Mouse (Mus musculus) liver, adult 2 months (tissue): ENCODE measurements around the gene Uxs1. TPM values are rescaled to one million over a fixed set of nuclear protein-coding genes. Genes with fewer than 3 reads are reported as not detected.

ENCODE experiments used
- DNase-seq: peaks from one replicate; pipeline ENCODE4 v3.0.0-alpha.2; 2011; ENCODE audit warnings: low read depth, low spot score; ENCODE audit errors: extremely low read depth
- H3K27ac ChIP-seq: fragments of 200-500 bp; replicated peaks from 2 replicates; pipeline ENCODE4 v1.5.1; 2012; ENCODE audit warnings: low read depth, mild to moderate bottlenecking, control low read depth, inconsistent platforms, low read length; ENCODE audit not compliant: insufficient read depth
- H3K27me3 ChIP-seq: fragments of 200-500 bp; 2 replicates; pipeline ENCODE4 v1.6.1; 2012; ENCODE audit warnings: mild to moderate bottlenecking, moderate library complexity, low read length, inconsistent platforms; ENCODE audit not compliant: control insufficient read depth, insufficient read depth
- H3K36me3 ChIP-seq: fragments of 200-500 bp; 2 replicates; pipeline ENCODE4 v1.6.1; 2012; ENCODE audit warnings: low read length, inconsistent platforms; ENCODE audit not compliant: control insufficient read depth, insufficient read depth
- H3K4me1 ChIP-seq: fragments of 200-500 bp; 2 replicates; pipeline ENCODE4 v1.6.1; 2011; ENCODE audit warnings: low read length; ENCODE audit not compliant: control insufficient read depth, insufficient read depth
- H3K4me3 ChIP-seq: fragments of 200-500 bp; 2 replicates; pipeline ENCODE4 v1.5.1; 2011; ENCODE audit warnings: low read depth, mild to moderate bottlenecking, control low read depth, low read length, moderate library complexity; ENCODE audit not compliant: insufficient read depth
- H3K79me2 ChIP-seq: fragments of 200-500 bp; 2 replicates; pipeline ENCODE4 v1.6.1; 2012; ENCODE audit warnings: inconsistent platforms, mild to moderate bottlenecking, low read length, moderate library complexity; ENCODE audit not compliant: control insufficient read depth, insufficient read depth
- H3K9ac ChIP-seq: fragments of 200-500 bp; 2 replicates; pipeline ENCODE4 v1.6.1; 2012; ENCODE audit warnings: low read depth, mild to moderate bottlenecking, control low read depth, inconsistent platforms, low read length
- CTCF ChIP-seq: fragments of 200-500 bp; IDR thresholded peaks from 2 replicates; pipeline ENCODE4 v1.5.1; 2011; ENCODE audit warnings: low read depth, low read length, control low read depth
- POLR2A ChIP-seq: fragments of 200-500 bp; IDR thresholded peaks from 2 replicates; pipeline ENCODE4 v1.6.1; 2011; ENCODE audit warnings: low read length, control low read depth; ENCODE audit not compliant: insufficient read depth; ENCODE audit errors: extremely low read depth
- WGBS: fragments of 180-500 bp; shearing (Covaris S2); methylation state at CpG from one replicate; pipeline ENCODE4 v1.1.7; 2018; 5-methylcytosine and 5-hydroxymethylcytosine counted together
- polyA plus RNA-seq: library from polyadenylated mRNA; depleted of rRNA; stranded (reverse); fragments of >200 nt; gene quantifications from 2 replicates; pipeline ENCODE4 v1.2.3, GENCODE M21; 2012
- total RNA-seq: library from RNA; depleted of rRNA; stranded (reverse); fragments of >200 nt; gene quantifications from 2 replicates; pipeline ENCODE4 v1.2.3, GENCODE M21; 2014

Gene Uxs1
- total and polyA plus RNA-seq, 2 experiments = 6.7 to 8.9 TPM

DNA sequence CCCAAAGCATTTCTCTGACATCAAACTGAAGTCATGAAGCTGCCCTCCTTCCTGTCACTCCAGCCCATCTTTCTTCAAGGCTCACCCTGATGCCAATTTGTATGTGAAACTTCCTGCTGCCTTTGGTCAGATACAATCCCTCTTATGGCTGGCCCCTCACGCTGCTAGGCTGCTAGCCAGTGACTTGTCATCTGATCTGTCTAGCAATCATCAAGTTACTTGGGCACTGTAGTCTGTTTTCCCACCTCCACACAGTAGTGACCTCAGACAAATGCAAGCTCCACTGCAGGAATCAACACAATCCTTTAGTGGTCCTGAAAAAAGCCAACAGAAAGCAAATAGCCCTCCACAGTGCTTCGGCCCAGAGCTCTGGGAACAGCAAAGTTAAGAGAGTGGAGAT is 46.4 kb downstream of the Uxs1 start:
- 89% methylated on average over 2 of the region's 2 CpGs for WGBS

DNA sequence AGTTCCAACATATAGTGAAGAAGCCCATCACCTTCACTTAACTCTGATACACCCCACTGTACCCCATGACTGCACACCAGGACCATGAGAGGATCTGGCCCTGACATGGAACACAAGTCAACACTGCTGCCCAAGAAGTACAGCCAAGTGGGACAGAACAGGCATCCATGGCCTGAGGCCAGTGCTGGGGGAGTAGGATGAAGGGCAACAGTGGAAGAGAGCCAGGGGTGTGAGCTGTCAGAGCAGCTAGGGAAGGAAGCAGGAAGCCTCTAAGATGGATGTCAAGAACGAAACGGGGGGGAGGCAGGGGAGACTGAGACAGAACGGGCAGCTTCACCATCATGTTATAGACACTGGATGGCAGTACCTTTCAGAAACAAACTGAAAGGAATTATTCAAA is 51.5 kb downstream of the Uxs1 start:
- Histone ChIP-seq H3K27ac (no peak overlapping the region), H3K36me3 (peaks cover 15% of the 10 kb centered on the region), H3K4me1 (no peaks in the 10 kb centered on the region), H3K4me3 (no peak overlapping the region), H3K27me3 (no peaks in the 10 kb centered on the region), H3K9ac (no peak overlapping the region), H3K79me2 (no peaks in the 10 kb centered on the region)
- no peak for DNase-seq
- TF ChIP-seq CTCF (no peak), POLR2A (no peak)
- 75% methylated on average over 3 of the region's 3 CpGs for WGBS

More for the DNA sequence above, 46.4 kb downstream of the Uxs1 start:
- Histone ChIP-seq H3K4me3 (no peak overlapping the region), H3K9ac (no peak overlapping the region), H3K4me1 (no peaks in the 10 kb centered on the region), H3K79me2 (no peaks in the 10 kb centered on the region), H3K27me3 (no peaks in the 10 kb centered on the region), H3K27ac (no peak overlapping the region), H3K36me3 (peaks cover 9% of the 10 kb centered on the region)
- TF ChIP-seq CTCF = no peak
- no peak for TF ChIP-seq POLR2A
- DNase-seq = no peak

GRCm38 (mm10) chr1:43774126-43774525 is 53.5 kb downstream of the Uxs1 start:
- no peaks in the 10 kb centered on the region for H3K27me3 ChIP-seq
- no peak overlapping the region for H3K9ac ChIP-seq
- WGBS = 44% methylated on average over 4 of the region's 4 CpGs
- no peak overlapping the region for H3K27ac ChIP-seq
- no peak overlapping the region for H3K4me3 ChIP-seq
- no peaks in the 10 kb centered on the region for H3K4me1 ChIP-seq
- DNase-seq = no peak
- H3K79me2 ChIP-seq = no peaks in the 10 kb centered on the region
- TF ChIP-seq CTCF = no peak
- no peak for TF ChIP-seq POLR2A
- peaks cover 11% of the 10 kb centered on the region for H3K36me3 ChIP-seq

- Histone ChIP-seq H3K4me1 (no peaks in the 10 kb centered on the region), H3K36me3 (peaks cover 9% of the 10 kb centered on the region; the same call in 1 of the 2 replicates)
These were observed 54.9 kb downstream of the Uxs1 start for GRCm38 (mm10) chr1:43772694-43773093.

DNA sequence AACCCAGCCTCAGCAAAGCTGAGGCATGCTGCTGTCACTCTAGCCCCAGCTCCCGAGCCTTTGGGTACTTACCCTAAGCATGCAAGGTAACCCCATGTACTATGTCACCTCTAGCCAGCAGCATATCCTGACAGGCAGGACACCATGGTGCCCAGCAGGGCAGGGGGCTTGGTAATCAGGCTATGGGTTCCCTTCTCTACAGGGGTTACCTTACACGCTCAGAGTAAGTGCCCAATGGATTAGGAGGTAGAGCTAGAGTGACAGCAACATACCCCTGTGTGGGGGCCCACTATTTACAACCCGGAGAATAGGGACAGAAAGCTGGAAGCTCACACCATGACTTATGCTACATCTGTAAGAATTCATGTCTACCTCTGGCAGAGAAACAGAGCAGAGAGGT is 57.6 kb downstream of the Uxs1 start:
- H3K4me3 ChIP-seq = no peak overlapping the region
- WGBS = 98% methylated on average over 3 of the region's 3 CpGs
- H3K4me1 ChIP-seq = no peaks in the 10 kb centered on the region
- no peak overlapping the region for H3K27ac ChIP-seq
- DNase-seq = no peak
- H3K9ac ChIP-seq = no peak overlapping the region
- H3K27me3 ChIP-seq = no peaks in the 10 kb centered on the region
- H3K79me2 ChIP-seq = no peaks in the 10 kb centered on the region
- H3K36me3 ChIP-seq = peaks cover 14% of the 10 kb centered on the region; the same call in 1 of the 2 replicates
- TF ChIP-seq CTCF (no peak), POLR2A (no peak)

More at GRCm38 (mm10) chr1:43772694-43773093, 54.9 kb downstream of the Uxs1 start:
- TF ChIP-seq CTCF = no peak
- no peak for TF ChIP-seq POLR2A
- Histone ChIP-seq H3K79me2 (no peaks in the 10 kb centered on the region), H3K9ac (no peak overlapping the region), H3K4me3 (no peak overlapping the region), H3K27ac (no peak overlapping the region), H3K27me3 (no peaks in the 10 kb centered on the region)
- DNase-seq = no peak
- 96% methylated on average over 3 of the region's 3 CpGs for WGBS

GRCm38 (mm10) chr1:43769348-43769747 is 58.3 kb downstream of the Uxs1 start:
- Histone ChIP-seq H3K9ac (no peak overlapping the region), H3K4me3 (no peak overlapping the region), H3K27ac (no peak overlapping the region), H3K79me2 (no peaks in the 10 kb centered on the region), H3K27me3 (no peaks in the 10 kb centered on the region), H3K36me3 (peaks cover 16% of the 10 kb centered on the region; the same call in 1 of the 2 replicates), H3K4me1 (no peaks in the 10 kb centered on the region)
- WGBS = 75% methylated on average over 1 of the region's 1 CpGs
- TF ChIP-seq CTCF = no peak
- TF ChIP-seq POLR2A = no peak
- DNase-seq = no peak
